Mouse (Mus musculus) midbrain, embryonic 10.5 days (tissue): ENCODE measurements at regions not wholly inside any gene's neighbourhood (a gene's known extent, or its start where the extent isn't known, plus 50 kb on each side); places are given as distances from the start of the nearest gene placed in this dataset.
"Not testable (repeated sequence)": the region's sequence is repeated elsewhere in the genome, so short reads cannot be mapped to it uniquely, and the experiment has no call there.

Source experiments
- DNase-seq: peaks from one replicate; pipeline ENCODE4 v3.0.0-alpha.2; 2017; ENCODE audit warnings: low spot score
- H3K27ac ChIP-seq: fragments of 300-500 bp; sonication (generic); replicated peaks from 2 replicates; pipeline ENCODE4 v1.5.1; 2016; ENCODE audit warnings: mild to moderate bottlenecking
- H3K27me3 ChIP-seq: fragments of 300-500 bp; sonication (generic); 2 replicates; pipeline ENCODE4 v1.6.1; 2016; ENCODE audit warnings: low read depth, mild to moderate bottlenecking; ENCODE audit not compliant: poor library complexity, severe bottlenecking
- H3K36me3 ChIP-seq: fragments of 300-500 bp; sonication (generic); 2 replicates; pipeline ENCODE4 v1.6.1; 2016; ENCODE audit warnings: mild to moderate bottlenecking, moderate library complexity
- H3K4me1 ChIP-seq: fragments of 300-500 bp; sonication (generic); 2 replicates; pipeline ENCODE4 v1.6.1; 2016
- H3K4me3 ChIP-seq: fragments of 300-500 bp; sonication (generic); 2 replicates; pipeline ENCODE4 v1.5.1; 2016; ENCODE audit warnings: mild to moderate bottlenecking, moderate library complexity
- H3K9me3 ChIP-seq: fragments of 300-500 bp; sonication (generic); replicated peaks from 2 replicates; pipeline ENCODE4 v1.6.1; 2016; ENCODE audit warnings: mild to moderate bottlenecking
- WGBS: fragments of 180-500 bp; shearing (Covaris S2); methylation state at CpG from one replicate; pipeline ENCODE4 v1.1.7; 2016; 5-methylcytosine and 5-hydroxymethylcytosine counted together

- Histone ChIP-seq H3K36me3 (no peaks in the 10 kb centered on the region), H3K4me1 (no peaks in the 10 kb centered on the region), H3K9me3 (no peaks in the 10 kb centered on the region), H3K27ac (no peak overlapping the region), H3K27me3 (peaks cover 89% of the 10 kb centered on the region), H3K4me3 (no peak overlapping the region)
- 84% methylated on average over 2 of the region's 2 CpGs for WGBS
- no peak for DNase-seq
Observed at GRCm38 (mm10) chrX:99732526-99732925, 88.3 kb upstream of the Tmem28 start.

- no peaks in the 10 kb centered on the region for H3K4me1 ChIP-seq
- H3K27me3 ChIP-seq, result peaks cover 76% of the 10 kb centered on the region
- H3K9me3 ChIP-seq, result no peaks in the 10 kb centered on the region
- WGBS, result 5% methylated on average over 1 of the region's 1 CpGs
- no peak overlapping the region for H3K27ac ChIP-seq
- peak; percentile 12 for DNase-seq
- no peak overlapping the region for H3K4me3 ChIP-seq
- H3K36me3 ChIP-seq, result no peaks in the 10 kb centered on the region
Observed at GRCm38 (mm10) chrX:99725101-99725500, 95.7 kb upstream of the Tmem28 start.

GRCm38 (mm10) chrX:99695366-99695765 is 125.5 kb upstream of the Tmem28 start:
- no peak for DNase-seq
- Histone ChIP-seq H3K9me3 (no peaks in the 10 kb centered on the region), H3K27ac (no peak overlapping the region), H3K27me3 (peaks cover 59% of the 10 kb centered on the region), H3K4me1 (no peaks in the 10 kb centered on the region), H3K4me3 (no peak overlapping the region), H3K36me3 (no peaks in the 10 kb centered on the region)
- WGBS, result 77% methylated on average over 4 of the region's 4 CpGs

- no peak for DNase-seq
- Histone ChIP-seq H3K27ac (no peak overlapping the region), H3K27me3 (peaks cover 93% of the 10 kb centered on the region), H3K4me1 (no peaks in the 10 kb centered on the region), H3K9me3 (no peaks in the 10 kb centered on the region), H3K36me3 (no peaks in the 10 kb centered on the region), H3K4me3 (no peak overlapping the region)
- 72% methylated on average over 4 of the region's 4 CpGs for WGBS
Observed at GRCm38 (mm10) chrX:99690971-99691370, 129.8 kb upstream of the Tmem28 start.

GRCm38 (mm10) chrX:99689761-99690160 is 131.1 kb upstream of the Tmem28 start:
- no peak for DNase-seq
- no peak overlapping the region for H3K27ac ChIP-seq
- H3K27me3 ChIP-seq, result peaks cover 93% of the 10 kb centered on the region
- H3K36me3 ChIP-seq, result no peaks in the 10 kb centered on the region
- WGBS, result 81% methylated on average over 4 of the region's 4 CpGs
- H3K4me3 ChIP-seq, result no peak overlapping the region
- no peaks in the 10 kb centered on the region for H3K9me3 ChIP-seq
- no peaks in the 10 kb centered on the region for H3K4me1 ChIP-seq

- not testable (repeated sequence) for H3K4me1 ChIP-seq, H3K27ac ChIP-seq, H3K36me3 ChIP-seq, H3K4me3 ChIP-seq, H3K9me3 ChIP-seq, DNase-seq
- peaks cover 67% of the 10 kb centered on the region for H3K27me3 ChIP-seq
Observed at GRCm38 (mm10) chrX:99682491-99682890, 138.3 kb upstream of the Tmem28 start.

GRCm38 (mm10) chrX:99667596-99667995 is 153.2 kb upstream of the Tmem28 start:
- no peaks in the 10 kb centered on the region for H3K4me1 ChIP-seq
- 87% methylated on average over 2 of the region's 2 CpGs for WGBS
- no peak overlapping the region for H3K4me3 ChIP-seq
- no peaks in the 10 kb centered on the region for H3K36me3 ChIP-seq
- peaks cover 96% of the 10 kb centered on the region for H3K27me3 ChIP-seq
- no peak overlapping the region for H3K27ac ChIP-seq
- H3K9me3 ChIP-seq, result no peaks in the 10 kb centered on the region
- no peak for DNase-seq

- no peak overlapping the region for H3K27ac ChIP-seq
- H3K4me1 ChIP-seq, result peaks cover 15% of the 10 kb centered on the region; the same call in 1 of the 2 replicates
- H3K4me3 ChIP-seq, result no peak overlapping the region
- DNase-seq, result no peak
- WGBS, result 77% methylated on average over 3 of the region's 3 CpGs
- H3K27me3 ChIP-seq, result peaks cover 100% of the 10 kb centered on the region
- no peaks in the 10 kb centered on the region for H3K36me3 ChIP-seq
- H3K9me3 ChIP-seq, result no peaks in the 10 kb centered on the region
Observed at GRCm38 (mm10) chrX:99662566-99662965, 158.3 kb upstream of the Tmem28 start.

GRCm38 (mm10) chrX:99659496-99660140 is 161.2 kb upstream of the Tmem28 start:
- peaks cover 100% of the 10 kb centered on the region for H3K27me3 ChIP-seq
- no peaks in the 10 kb centered on the region for H3K36me3 ChIP-seq
- peak; percentile 20 for DNase-seq
- H3K9me3 ChIP-seq, result no peaks in the 10 kb centered on the region
- no peak overlapping the region for H3K4me3 ChIP-seq
- WGBS, result 33% methylated on average over 8 of the region's 8 CpGs
- no peak overlapping the region for H3K27ac ChIP-seq
- H3K4me1 ChIP-seq, result peaks cover 23% of the 10 kb centered on the region; the same call in 1 of the 2 replicates

- Histone ChIP-seq H3K27ac (0 out of 2 replicates have a peak overlapping the region, but pooled peaks have one; percentile 13), H3K4me1 (peaks cover 23% of the 10 kb centered on the region; the same call in 1 of the 2 replicates), H3K27me3 (peaks cover 100% of the 10 kb centered on the region), H3K36me3 (no peaks in the 10 kb centered on the region), H3K4me3 (no peak overlapping the region), H3K9me3 (no peaks in the 10 kb centered on the region)
- DNase-seq, result peak; percentile 76
- 25% methylated on average over 8 of the region's 8 CpGs for WGBS
Observed at GRCm38 (mm10) chrX:99657790-99658451, 162.9 kb upstream of the Tmem28 start.

- Histone ChIP-seq H3K27ac (no peak overlapping the region), H3K4me3 (no peak overlapping the region), H3K4me1 (peaks cover 23% of the 10 kb centered on the region; the same call in 1 of the 2 replicates), H3K9me3 (no peaks in the 10 kb centered on the region), H3K36me3 (no peaks in the 10 kb centered on the region), H3K27me3 (peaks cover 100% of the 10 kb centered on the region)
- 60% methylated on average over 6 of the region's 6 CpGs for WGBS
- no peak for DNase-seq
Observed at GRCm38 (mm10) chrX:99656988-99657387, 163.8 kb upstream of the Tmem28 start.

GRCm38 (mm10) chrX:99632211-99632775 is 161.2 kb upstream of the Pja1 start:
- Histone ChIP-seq H3K27me3 (peaks cover 98% of the 10 kb centered on the region), H3K4me1 (no peaks in the 10 kb centered on the region), H3K9me3 (no peaks in the 10 kb centered on the region), H3K27ac (no peak overlapping the region), H3K36me3 (no peaks in the 10 kb centered on the region), H3K4me3 (no peak overlapping the region)
- 74% methylated on average over 2 of the region's 2 CpGs for WGBS
- no peak for DNase-seq

GRCm38 (mm10) chrX:99624515-99625179 is 153.6 kb upstream of the Pja1 start:
- Histone ChIP-seq H3K27me3 (peaks cover 99% of the 10 kb centered on the region), H3K4me3 (no peak overlapping the region), H3K27ac (no peak overlapping the region), H3K9me3 (no peaks in the 10 kb centered on the region), H3K4me1 (no peaks in the 10 kb centered on the region), H3K36me3 (no peaks in the 10 kb centered on the region)
- 81% methylated on average over 5 of the region's 5 CpGs for WGBS
- DNase-seq, result no peak
